Mouse (Mus musculus): Measurements from ENCODE around the gene Ssh2.

Ssh2 gene

DNA sequence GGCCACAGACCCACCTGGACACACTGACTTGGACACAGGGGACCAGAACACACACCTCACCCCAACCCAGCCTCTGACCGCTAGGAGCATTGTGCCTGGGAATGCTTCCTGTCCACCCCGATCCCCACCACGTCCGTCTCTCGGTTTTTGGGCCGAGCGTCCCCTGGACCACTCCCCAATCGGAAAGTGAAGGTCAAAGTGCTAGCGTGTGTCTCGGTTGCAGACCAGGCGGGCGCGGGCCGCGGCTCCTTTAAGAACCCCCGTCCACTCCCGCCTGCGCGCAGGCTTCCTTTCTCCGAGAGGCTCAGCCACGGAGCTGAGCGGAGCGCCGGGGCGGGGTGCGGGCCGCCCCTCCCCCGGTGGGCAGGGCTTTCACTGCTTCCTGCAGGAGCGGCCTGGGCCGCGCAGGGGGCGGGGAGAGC is 276.8 kb downstream of the Ssh2 start:
- Histone ChIP-seq H3K4me3 (replicated peaks; ENCODE audit: low read length) (peak overlapping the region; percentile 91), H3K36me3 (ENCODE audit: insufficient read depth, low read length) (peaks cover 3% of the 10 kb centered on the region; the same call in 1 of the 2 replicates), H3K27me3 (ENCODE audit: insufficient read depth, low read length) (peaks cover 35% of the 10 kb centered on the region), H3K4me1 (replicated peaks; ENCODE audit: low read depth, low read length) (peaks cover 77% of the 10 kb centered on the region), H3K9me3 (ENCODE audit: low read length) (no peaks in the 10 kb centered on the region)
- TF ChIP-seq NANOG (IDR thresholded peaks at IDR 0.05; ENCODE audit: borderline replicate concordance, low read length), result no peak
- TF ChIP-seq CTCF (conservative IDR thresholded peaks at IDR 0.05; ENCODE audit: low read length), result peak; percentile 10; the same call in 1 of the 2 replicates

- H3K4me1 ChIP-seq (replicated peaks; ENCODE audit: low read depth, low read length), result peaks cover 83% of the 10 kb centered on the region
- peaks cover 27% of the 10 kb centered on the region for H3K27me3 ChIP-seq (ENCODE audit: insufficient read depth, low read length)
- H3K9me3 ChIP-seq (ENCODE audit: low read length), result no peaks in the 10 kb centered on the region
- peaks cover 7% of the 10 kb centered on the region; the same call in 1 of the 2 replicates for H3K36me3 ChIP-seq (ENCODE audit: insufficient read depth, low read length)
- peak within 1 kb of the TSS; percentile 91 for H3K4me3 ChIP-seq (replicated peaks; ENCODE audit: low read length)
- TF ChIP-seq CTCF (conservative IDR thresholded peaks at IDR 0.05; ENCODE audit: low read length) (no peak), POU5F1 (IDR thresholded peaks at IDR 0.05; ENCODE audit: borderline replicate concordance, low read length) (no peak), NANOG (IDR thresholded peaks at IDR 0.05; ENCODE audit: borderline replicate concordance, low read length) (no peak)
Measured at GRCm38 (mm10) chr11:77493512-77494343, 277.6 kb downstream of the Ssh2 start, which contains the start of gene Git1. Gene Git1, plus strand, starts transcription at chr11:77493562.

DNA sequence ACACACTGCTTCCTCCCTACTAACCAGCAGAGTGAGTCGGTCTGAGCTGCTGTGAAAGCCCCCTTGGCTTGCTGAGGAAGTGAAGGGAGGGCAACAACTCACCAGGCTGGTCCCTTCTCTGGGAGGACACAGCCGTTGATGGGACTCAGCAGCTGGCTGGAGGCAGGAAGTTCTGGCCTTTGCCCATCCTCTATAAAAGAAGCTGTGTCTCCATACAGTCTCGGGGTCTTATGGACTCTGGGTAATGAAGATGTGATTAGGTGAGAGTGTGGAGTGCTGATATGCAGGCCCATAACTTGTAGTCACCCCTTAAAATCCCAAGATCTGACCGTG is 278.2 kb downstream of the Ssh2 start:
- peaks cover 12% of the 10 kb centered on the region for H3K36me3 ChIP-seq (ENCODE audit: insufficient read depth, low read length)
- H3K4me1 ChIP-seq (replicated peaks; ENCODE audit: low read depth, low read length), result peaks cover 84% of the 10 kb centered on the region
- H3K27me3 ChIP-seq (ENCODE audit: insufficient read depth, low read length), result peaks cover 22% of the 10 kb centered on the region
- TF ChIP-seq NANOG (IDR thresholded peaks at IDR 0.05; ENCODE audit: borderline replicate concordance, low read length) (no peak), CTCF (conservative IDR thresholded peaks at IDR 0.05; ENCODE audit: low read length) (no peak), POU5F1 (IDR thresholded peaks at IDR 0.05; ENCODE audit: borderline replicate concordance, low read length) (no peak)
- H3K9me3 ChIP-seq (ENCODE audit: low read length), result no peaks in the 10 kb centered on the region
- H3K4me3 ChIP-seq (replicated peaks; ENCODE audit: low read length), result peak overlapping the region; percentile 91

- H3K9me3 ChIP-seq (ENCODE audit: low read length), result no peaks in the 10 kb centered on the region
- peaks cover 89% of the 10 kb centered on the region for H3K4me1 ChIP-seq (replicated peaks; ENCODE audit: low read depth, low read length)
- H3K27me3 ChIP-seq (ENCODE audit: insufficient read depth, low read length), result peaks cover 21% of the 10 kb centered on the region
- peaks cover 17% of the 10 kb centered on the region for H3K36me3 ChIP-seq (ENCODE audit: insufficient read depth, low read length)
- H3K4me3 ChIP-seq (replicated peaks; ENCODE audit: low read length), result peak overlapping the region; percentile 91
- TF ChIP-seq POU5F1 (IDR thresholded peaks at IDR 0.05; ENCODE audit: borderline replicate concordance, low read length) (no peak), CTCF (conservative IDR thresholded peaks at IDR 0.05; ENCODE audit: low read length) (no peak), NANOG (IDR thresholded peaks at IDR 0.05; ENCODE audit: borderline replicate concordance, low read length) (no peak)
Measured at GRCm38 (mm10) chr11:77494782-77495181, 278.7 kb downstream of the Ssh2 start.

DNA sequence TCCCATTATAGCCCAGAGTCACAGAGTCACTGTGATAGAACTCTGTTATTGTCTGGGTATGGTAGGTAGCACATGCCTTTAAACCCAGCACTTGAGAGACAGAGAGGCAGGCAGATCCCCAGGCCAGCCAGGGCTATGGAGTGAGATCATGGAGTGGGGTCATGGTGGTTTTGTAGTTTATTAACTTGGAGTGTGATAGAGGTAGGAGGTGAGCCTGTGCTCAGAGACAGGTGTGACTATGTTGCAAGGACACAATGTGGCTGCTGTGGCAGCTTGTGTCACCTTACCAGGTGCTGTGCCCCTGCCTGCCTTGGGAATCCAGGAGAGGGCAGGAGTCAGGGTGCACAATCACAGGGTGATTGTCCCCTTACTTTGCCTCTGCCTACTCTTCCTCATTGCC is 279.4 kb downstream of the Ssh2 start:
- H3K4me3 ChIP-seq (replicated peaks; ENCODE audit: low read length), result peak overlapping the region; percentile 91; the same call in 1 of the 2 replicates

GRCm38 (mm10) chr11:77497341-77497756 is 281.3 kb downstream of the Ssh2 start:
- TF ChIP-seq POU5F1 (IDR thresholded peaks at IDR 0.05; ENCODE audit: borderline replicate concordance, low read length) (no peak), CTCF (conservative IDR thresholded peaks at IDR 0.05; ENCODE audit: low read length) (peak; percentile 52), NANOG (IDR thresholded peaks at IDR 0.05; ENCODE audit: borderline replicate concordance, low read length) (no peak)
- Histone ChIP-seq H3K9me3 (ENCODE audit: low read length) (no peaks in the 10 kb centered on the region), H3K36me3 (ENCODE audit: insufficient read depth, low read length) (peaks cover 43% of the 10 kb centered on the region), H3K4me1 (replicated peaks; ENCODE audit: low read depth, low read length) (peaks cover 90% of the 10 kb centered on the region), H3K27me3 (ENCODE audit: insufficient read depth, low read length) (no peaks in the 10 kb centered on the region; the same call in 1 of the 2 replicates), H3K4me3 (replicated peaks; ENCODE audit: low read length) (peak overlapping the region; percentile 69)

More for the DNA sequence above, 279.4 kb downstream of the Ssh2 start:
- Histone ChIP-seq H3K27me3 (ENCODE audit: insufficient read depth, low read length) (peaks cover 14% of the 10 kb centered on the region), H3K9me3 (ENCODE audit: low read length) (no peaks in the 10 kb centered on the region), H3K4me1 (replicated peaks; ENCODE audit: low read depth, low read length) (peaks cover 90% of the 10 kb centered on the region), H3K36me3 (ENCODE audit: insufficient read depth, low read length) (peaks cover 24% of the 10 kb centered on the region)
- no peak for TF ChIP-seq POU5F1 (IDR thresholded peaks at IDR 0.05; ENCODE audit: borderline replicate concordance, low read length)
- no peak for TF ChIP-seq CTCF (conservative IDR thresholded peaks at IDR 0.05; ENCODE audit: low read length)
- TF ChIP-seq NANOG (IDR thresholded peaks at IDR 0.05; ENCODE audit: borderline replicate concordance, low read length), result no peak

GRCm38 (mm10) chr11:77497851-77498250 is 281.8 kb downstream of the Ssh2 start:
- Histone ChIP-seq H3K4me1 (replicated peaks; ENCODE audit: low read depth, low read length) (peaks cover 90% of the 10 kb centered on the region), H3K27me3 (ENCODE audit: insufficient read depth, low read length) (no peaks in the 10 kb centered on the region), H3K36me3 (ENCODE audit: insufficient read depth, low read length) (peaks cover 48% of the 10 kb centered on the region), H3K9me3 (ENCODE audit: low read length) (no peaks in the 10 kb centered on the region), H3K4me3 (replicated peaks; ENCODE audit: low read length) (peak overlapping the region; percentile 69)
- no peak for TF ChIP-seq NANOG (IDR thresholded peaks at IDR 0.05; ENCODE audit: borderline replicate concordance, low read length)
- no peak for TF ChIP-seq POU5F1 (IDR thresholded peaks at IDR 0.05; ENCODE audit: borderline replicate concordance, low read length)
- no peak for TF ChIP-seq CTCF (conservative IDR thresholded peaks at IDR 0.05; ENCODE audit: low read length)

- no peaks in the 10 kb centered on the region for H3K27me3 ChIP-seq (ENCODE audit: insufficient read depth, low read length)
- no peaks in the 10 kb centered on the region for H3K9me3 ChIP-seq (ENCODE audit: low read length)
- H3K36me3 ChIP-seq (ENCODE audit: insufficient read depth, low read length), result peaks cover 54% of the 10 kb centered on the region
- peaks cover 96% of the 10 kb centered on the region for H3K4me1 ChIP-seq (replicated peaks; ENCODE audit: low read depth, low read length)
- peak; percentile 65; the same call in 1 of the 2 replicates for TF ChIP-seq NANOG (IDR thresholded peaks at IDR 0.05; ENCODE audit: borderline replicate concordance, low read length)
- no peak for TF ChIP-seq POU5F1 (IDR thresholded peaks at IDR 0.05; ENCODE audit: borderline replicate concordance, low read length)
- peak overlapping the region; percentile 69 for H3K4me3 ChIP-seq (replicated peaks; ENCODE audit: low read length)
Measured at GRCm38 (mm10) chr11:77498261-77499139, 282.4 kb downstream of the Ssh2 start.
